Mouse (Mus musculus): ENCODE measurements around the gene Tbc1d32.

DNA sequence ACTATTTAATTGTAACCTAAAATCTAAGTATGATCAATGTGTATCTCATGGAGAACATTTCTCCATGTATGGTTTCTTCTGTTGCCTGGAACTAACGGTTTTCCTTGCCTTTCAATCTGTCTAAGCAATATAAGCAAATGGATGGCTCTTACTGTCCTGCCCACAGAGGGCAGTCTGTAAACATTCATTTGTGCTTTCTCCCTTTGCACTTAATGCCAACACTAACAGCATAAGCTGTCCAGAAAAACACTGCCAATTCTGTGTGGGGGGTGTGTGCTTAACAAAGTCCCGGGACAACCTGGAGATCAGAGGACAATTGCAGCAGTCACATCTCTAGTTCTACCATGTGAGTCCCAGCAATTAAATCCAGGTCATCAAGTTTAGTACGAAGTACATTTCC is 64.1 kb downstream of the Tbc1d32 start:
- TF ChIP-seq CTCF (IDR thresholded peaks at IDR 0.05; ENCODE audit: insufficient read depth, low read length): no peak
- no peak for TF ChIP-seq POLR2A (IDR thresholded peaks at IDR 0.05; ENCODE audit: borderline replicate concordance, extremely low read depth, low read depth, low read length)
